Mouse (Mus musculus) olfactory bulb, adult 2 months (tissue): ENCODE measurements around the gene Tmem115.

Experiments
- CTCF ChIP-seq: fragments of 200-500 bp; IDR thresholded peaks from 2 replicates; pipeline ENCODE4 v1.5.1; 2012; ENCODE audit warnings: low read depth, mild to moderate bottlenecking, low read length, moderate library complexity; ENCODE audit not compliant: insufficient read depth
- POLR2A ChIP-seq: fragments of 200-500 bp; IDR thresholded peaks from 2 replicates; pipeline ENCODE4 v1.6.1; 2012; ENCODE audit warnings: mild to moderate bottlenecking, low read depth, low read length, moderate library complexity; ENCODE audit not compliant: insufficient read depth

DNA sequence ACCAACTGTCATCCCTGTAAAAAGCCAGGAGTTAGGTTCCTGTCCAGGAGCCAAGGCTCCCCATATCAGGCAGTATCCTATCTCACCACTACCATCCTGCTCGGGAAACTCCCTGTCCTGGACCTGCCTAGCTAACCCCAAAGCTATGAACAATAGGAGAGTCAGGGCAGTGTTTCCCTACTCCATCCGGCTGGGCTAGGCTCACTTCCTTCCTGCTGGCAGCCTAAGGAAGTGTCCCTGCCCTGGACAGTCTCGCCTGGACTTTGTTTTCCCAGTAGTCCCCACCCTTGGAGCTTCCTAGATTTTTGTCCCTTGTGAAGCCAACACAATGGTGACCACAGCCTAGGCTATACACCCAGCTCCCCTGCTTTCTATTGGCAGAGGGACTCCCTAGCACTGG is 33.1 kb downstream of the Tmem115 start:
- TF ChIP-seq CTCF (no peak), POLR2A (no peak)
